Mouse (Mus musculus) midbrain, embryonic 12.5 days (tissue): ENCODE results near the gene 1700092M07Rik. TPM values are rescaled to one million over a fixed set of nuclear protein-coding genes. Genes with fewer than 3 reads are reported as not detected.
"Not testable (repeated sequence)": the region's sequence is repeated elsewhere in the genome, so short reads cannot be mapped to it uniquely, and the experiment has no call there.

Source experiments
- ATAC-seq: fragments of 200-750 bp; cut with Nextera tagmentation; 2 replicates; pipeline ENCODE4 v1.8.0; 2017; ENCODE audit warnings: low read depth, moderate TSS enrichment, moderate library complexity; ENCODE audit not compliant: low FRiP score
- H3K27ac ChIP-seq: fragments of 300-500 bp; sonication (generic); replicated peaks from 2 replicates; pipeline ENCODE4 v1.5.1; 2016; ENCODE audit warnings: mild to moderate bottlenecking
- H3K27me3 ChIP-seq: fragments of 300-500 bp; sonication (generic); 2 replicates; pipeline ENCODE4 v1.6.1; 2016; ENCODE audit warnings: mild to moderate bottlenecking
- H3K36me3 ChIP-seq: fragments of 300-500 bp; sonication (generic); 2 replicates; pipeline ENCODE4 v1.6.1; 2016
- H3K4me1 ChIP-seq: fragments of 300-500 bp; sonication (generic); 2 replicates; pipeline ENCODE4 v1.6.1; 2016
- H3K4me2 ChIP-seq: fragments of 300-500 bp; sonication (generic); replicated peaks from 2 replicates; pipeline ENCODE4 v1.6.1; 2016; ENCODE audit warnings: mild to moderate bottlenecking, moderate library complexity
- H3K4me3 ChIP-seq: fragments of 300-500 bp; sonication (generic); 2 replicates; pipeline ENCODE4 v1.5.1; 2016; ENCODE audit warnings: mild to moderate bottlenecking
- H3K9ac ChIP-seq: fragments of 300-500 bp; sonication (generic); replicated peaks from 2 replicates; pipeline ENCODE4 v1.6.1; 2016; ENCODE audit warnings: mild to moderate bottlenecking, moderate library complexity
- H3K9me3 ChIP-seq: fragments of 300-500 bp; sonication (generic); 2 replicates; pipeline ENCODE4 v1.6.1; 2016; ENCODE audit warnings: mild to moderate bottlenecking
- WGBS: fragments of 180-500 bp; shearing (Covaris S2); methylation state at CpG from one replicate; pipeline ENCODE4 v1.1.7; 2016; 5-methylcytosine and 5-hydroxymethylcytosine counted together
- polyA plus RNA-seq: library from polyadenylated mRNA; unstranded; fragments of >200 nt; fragmentation: Nextera tagmentation; extraction: Ambion mirVana; gene quantifications from 2 replicates; pipeline ENCODE4 v1.2.1, GENCODE M21; 2016

1700092M07Rik gene
- polyA plus RNA-seq, 1 experiment from 2014 or later: 4.5 TPM

DNA sequence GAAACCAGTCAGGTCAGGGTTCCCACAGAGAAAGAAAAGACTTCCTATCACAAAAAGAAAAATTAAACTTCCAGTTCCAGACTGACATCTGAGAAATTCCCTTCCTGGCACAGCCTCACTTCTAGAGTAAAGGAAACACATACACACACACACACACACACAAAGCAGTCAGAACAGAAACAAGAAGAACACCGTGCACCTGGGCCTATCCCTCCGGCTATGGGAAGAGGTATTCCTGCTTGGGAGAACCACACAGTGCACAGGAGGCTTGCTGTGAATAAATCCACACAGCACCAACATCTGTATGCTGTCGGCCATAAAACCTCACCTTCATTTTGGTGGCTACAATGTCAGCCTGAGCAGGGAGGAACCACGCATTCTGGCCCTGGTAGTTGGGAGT, 29.0 kb upstream of the 1700092M07Rik start:
- Histone ChIP-seq H3K4me3 (peak overlapping the region; percentile 61), H3K27ac (no peak overlapping the region), H3K4me2 (peak overlapping the region; percentile 73), H3K9ac (peak overlapping the region; percentile 34; the same call in 1 of the 2 replicates), H3K4me1 (peaks cover 26% of the 10 kb centered on the region), H3K36me3 (peaks cover 50% of the 10 kb centered on the region), H3K27me3 (no peaks in the 10 kb centered on the region), H3K9me3 (no peaks in the 10 kb centered on the region)
- no peak for ATAC-seq
- 86% methylated on average over 4 of the region's 4 CpGs for WGBS

- Histone ChIP-seq H3K4me3 (peak overlapping the region; percentile 61), H3K27ac (peak overlapping the region; percentile 86), H3K9me3 (no peaks in the 10 kb centered on the region), H3K9ac (peak overlapping the region; percentile 78), H3K36me3 (peaks cover 45% of the 10 kb centered on the region), H3K4me1 (peaks cover 26% of the 10 kb centered on the region), H3K4me2 (peak overlapping the region; percentile 73), H3K27me3 (no peaks in the 10 kb centered on the region)
- ATAC-seq: no peak
- 67% methylated on average over 10 of the region's 10 CpGs for WGBS
Measured at GRCm38 (mm10) chr19:8711949-8712869, 28.3 kb upstream of the 1700092M07Rik start.

DNA sequence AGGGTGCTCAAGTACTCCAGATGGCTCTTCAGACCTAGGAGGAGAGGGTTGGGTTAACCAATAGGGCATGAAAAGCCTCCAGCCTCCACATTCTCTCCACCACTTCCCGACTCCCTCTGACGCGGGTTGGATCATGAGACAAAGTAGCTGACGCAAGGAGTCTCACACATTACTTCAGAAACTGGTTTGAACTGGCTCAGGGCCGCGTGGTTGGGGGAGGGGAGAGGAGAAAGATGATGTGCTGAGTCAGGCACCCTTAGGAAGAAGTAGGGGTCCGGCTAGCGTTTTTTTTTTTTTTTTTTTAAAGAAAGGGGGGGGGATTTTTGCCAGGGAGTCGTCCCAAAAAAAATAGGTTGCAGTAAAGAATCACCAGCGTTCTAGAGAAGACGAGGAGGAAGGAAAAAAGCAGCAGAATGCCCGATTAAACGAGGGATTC, 27.6 kb upstream of the 1700092M07Rik start:
- under 1% methylated on average over 13 of the region's 13 CpGs for WGBS
- Histone ChIP-seq H3K9me3 (no peaks in the 10 kb centered on the region), H3K4me3 (peak overlapping the region; percentile 61), H3K36me3 (peaks cover 38% of the 10 kb centered on the region), H3K4me2 (peak overlapping the region; percentile 73), H3K27ac (peak overlapping the region; percentile 86), H3K4me1 (peaks cover 26% of the 10 kb centered on the region), H3K9ac (peak overlapping the region; percentile 78), H3K27me3 (no peaks in the 10 kb centered on the region)
- peak; percentile 83 for ATAC-seq

GRCm38 (mm10) chr19:8713306-8713996, 27.1 kb upstream of the 1700092M07Rik start:
- Histone ChIP-seq H3K4me3 (peak overlapping the region; percentile 61), H3K4me1 (peaks cover 26% of the 10 kb centered on the region), H3K27ac (peak overlapping the region; percentile 86), H3K9ac (peak overlapping the region; percentile 78), H3K27me3 (no peaks in the 10 kb centered on the region), H3K36me3 (peaks cover 33% of the 10 kb centered on the region), H3K4me2 (peak overlapping the region; percentile 73), H3K9me3 (no peaks in the 10 kb centered on the region)
- under 1% methylated on average over 51 of the region's 51 CpGs for WGBS
- peak; percentile 95 for ATAC-seq

- peak; percentile 35 for ATAC-seq
- H3K27ac ChIP-seq: peak overlapping the region; percentile 86
- H3K9ac ChIP-seq: peak overlapping the region; percentile 78
- peak overlapping the region; percentile 61 for H3K4me3 ChIP-seq
- H3K27me3 ChIP-seq: no peaks in the 10 kb centered on the region
- 8% methylated on average over 13 of the region's 13 CpGs for WGBS
- H3K9me3 ChIP-seq: no peaks in the 10 kb centered on the region
- H3K4me1 ChIP-seq: peaks cover 26% of the 10 kb centered on the region
- peak overlapping the region; percentile 73 for H3K4me2 ChIP-seq
- H3K36me3 ChIP-seq: peaks cover 26% of the 10 kb centered on the region
Measured at GRCm38 (mm10) chr19:8713997-8714652, 26.4 kb upstream of the 1700092M07Rik start.

DNA sequence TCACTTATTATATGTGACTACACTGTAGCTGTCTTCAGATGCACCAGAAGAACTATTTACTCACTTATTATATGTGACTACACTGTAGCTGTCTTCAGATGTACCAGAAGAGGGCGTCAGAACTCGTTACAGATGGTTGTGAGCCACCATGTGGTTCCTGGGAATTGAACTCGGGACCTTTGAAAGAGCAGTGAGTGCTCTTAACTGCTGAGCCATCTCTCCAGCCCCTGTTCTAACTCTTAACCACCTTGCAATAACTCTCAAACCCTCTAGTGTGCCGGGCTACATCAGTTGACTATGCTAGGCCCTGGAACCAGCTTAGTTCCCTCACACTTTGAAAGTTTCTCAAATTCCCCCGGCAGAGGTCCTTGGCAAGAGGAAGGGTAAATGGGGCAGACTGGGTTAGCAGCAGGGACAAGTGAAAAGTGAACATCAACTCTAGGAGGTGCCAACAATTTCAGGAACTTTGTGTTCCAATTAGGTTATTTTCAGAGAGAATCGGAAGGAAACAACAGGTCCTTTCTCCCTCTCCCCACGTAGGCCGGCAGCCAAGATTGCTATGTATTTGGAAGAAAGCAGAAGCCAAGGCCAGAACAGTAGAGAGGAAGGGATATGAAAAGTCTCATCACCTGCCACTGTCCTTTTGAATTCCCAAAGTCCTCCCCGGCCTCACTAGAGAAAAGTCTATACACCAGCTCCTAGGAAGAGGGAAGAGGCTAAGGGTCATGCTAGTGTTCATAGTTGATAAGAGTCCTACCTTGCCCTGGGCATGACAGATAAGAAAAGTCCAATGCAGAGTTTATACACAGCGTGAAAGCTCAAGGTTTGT, 25.7 kb upstream of the 1700092M07Rik start:
- H3K4me1 ChIP-seq: peaks cover 26% of the 10 kb centered on the region
- H3K27ac ChIP-seq: no peak overlapping the region
- H3K4me2 ChIP-seq: no peak overlapping the region
- no peaks in the 10 kb centered on the region for H3K27me3 ChIP-seq
- 77% methylated on average over 10 of the region's 10 CpGs for WGBS
- no peak overlapping the region for H3K4me3 ChIP-seq
- peaks cover 18% of the 10 kb centered on the region for H3K36me3 ChIP-seq
- ATAC-seq: no peak
- no peaks in the 10 kb centered on the region for H3K9me3 ChIP-seq
- H3K9ac ChIP-seq: no peak overlapping the region

DNA sequence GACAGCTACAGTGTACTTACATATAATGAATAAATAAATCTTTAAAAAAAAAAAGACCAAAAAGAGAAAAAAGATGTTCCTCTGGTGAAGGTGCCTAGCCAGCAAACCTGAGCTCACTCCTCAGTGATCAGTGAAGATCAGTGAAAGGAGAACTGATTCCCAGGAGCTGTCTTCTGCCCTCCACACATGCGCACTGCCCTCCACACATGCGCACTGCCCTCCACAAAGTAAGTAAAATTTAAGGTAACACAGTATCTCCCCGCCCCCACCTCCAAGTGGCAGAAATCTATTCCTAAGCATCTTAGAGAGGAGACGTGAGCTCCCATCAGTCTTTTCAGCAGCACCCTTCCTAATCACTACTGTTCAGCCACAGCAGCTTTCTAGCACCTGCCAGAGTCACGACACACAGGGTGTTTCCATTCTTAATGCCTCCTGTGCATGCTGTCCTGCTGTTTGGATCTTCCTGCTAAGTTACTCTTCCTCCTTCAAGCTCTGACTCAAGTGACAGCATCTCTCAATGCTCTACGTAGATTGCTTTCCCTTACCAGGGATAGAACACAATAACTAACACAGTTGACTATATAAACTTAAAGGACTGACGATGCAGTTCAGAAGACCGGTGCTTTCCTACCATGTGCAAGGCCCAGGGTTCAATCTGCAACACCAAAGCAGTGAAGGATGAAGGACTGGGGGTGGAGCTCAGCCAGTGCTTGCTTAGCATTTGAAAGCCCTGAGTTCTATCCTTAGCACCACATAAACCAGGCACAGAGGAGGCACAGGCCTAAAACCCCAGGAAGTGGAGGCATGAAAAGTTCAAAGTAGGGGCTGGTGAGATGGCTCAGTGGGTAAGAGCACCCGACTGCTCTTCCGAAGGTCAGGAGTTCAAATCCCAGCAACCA, 24.4 kb upstream of the 1700092M07Rik start:
- ATAC-seq: no peak
- no peaks in the 10 kb centered on the region for H3K27me3 ChIP-seq
- 65% methylated on average over 10 of the region's 10 CpGs for WGBS

GRCm38 (mm10) chr19:8716767-8717475, 23.6 kb upstream of the 1700092M07Rik start:
- Histone ChIP-seq H3K36me3 (no peaks in the 10 kb centered on the region), H3K9ac (no peak overlapping the region), H3K9me3 (no peaks in the 10 kb centered on the region), H3K4me1 (peaks cover 16% of the 10 kb centered on the region), H3K4me3 (no peak overlapping the region), H3K4me2 (no peak overlapping the region), H3K27me3 (no peaks in the 10 kb centered on the region), H3K27ac (no peak overlapping the region)
- WGBS: 69% methylated on average over 8 of the region's 10 CpGs
- no peak for ATAC-seq

More for the DNA sequence above, 24.4 kb upstream of the 1700092M07Rik start:
- no peak overlapping the region for H3K4me3 ChIP-seq
- no peaks in the 10 kb centered on the region for H3K9me3 ChIP-seq
- H3K9ac ChIP-seq: no peak overlapping the region
- H3K36me3 ChIP-seq: peaks cover 6% of the 10 kb centered on the region
- H3K4me2 ChIP-seq: no peak overlapping the region
- no peak overlapping the region for H3K27ac ChIP-seq
- peaks cover 18% of the 10 kb centered on the region for H3K4me1 ChIP-seq

DNA sequence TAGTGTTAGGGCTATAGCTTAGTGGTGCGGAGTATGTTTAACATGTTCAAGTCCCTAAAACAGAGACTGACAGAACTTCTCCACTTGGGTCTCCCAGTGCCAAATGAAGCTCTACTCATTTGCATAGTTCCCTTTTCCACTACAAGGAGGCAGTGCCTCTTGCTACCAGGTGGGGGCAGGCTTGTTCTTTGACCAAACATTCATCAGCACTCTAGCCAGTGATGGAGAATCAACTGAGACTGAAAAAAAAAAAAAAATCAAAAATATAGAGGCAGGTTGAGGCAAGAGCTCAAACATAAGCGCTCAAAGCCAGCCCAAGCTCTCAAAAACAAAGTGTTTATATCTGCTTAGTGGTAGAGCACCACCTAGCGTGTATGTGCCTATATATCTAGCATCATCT, 22.2 kb upstream of the 1700092M07Rik start:
- peaks cover 15% of the 10 kb centered on the region for H3K4me1 ChIP-seq
- H3K36me3 ChIP-seq: no peaks in the 10 kb centered on the region
- no peaks in the 10 kb centered on the region for H3K27me3 ChIP-seq
- no peaks in the 10 kb centered on the region for H3K9me3 ChIP-seq
- H3K9ac ChIP-seq: no peak overlapping the region
- no peak overlapping the region for H3K4me3 ChIP-seq
- H3K27ac ChIP-seq: no peak overlapping the region
- 78% methylated on average over 3 of the region's 3 CpGs for WGBS
- ATAC-seq: no peak
- no peak overlapping the region for H3K4me2 ChIP-seq

DNA sequence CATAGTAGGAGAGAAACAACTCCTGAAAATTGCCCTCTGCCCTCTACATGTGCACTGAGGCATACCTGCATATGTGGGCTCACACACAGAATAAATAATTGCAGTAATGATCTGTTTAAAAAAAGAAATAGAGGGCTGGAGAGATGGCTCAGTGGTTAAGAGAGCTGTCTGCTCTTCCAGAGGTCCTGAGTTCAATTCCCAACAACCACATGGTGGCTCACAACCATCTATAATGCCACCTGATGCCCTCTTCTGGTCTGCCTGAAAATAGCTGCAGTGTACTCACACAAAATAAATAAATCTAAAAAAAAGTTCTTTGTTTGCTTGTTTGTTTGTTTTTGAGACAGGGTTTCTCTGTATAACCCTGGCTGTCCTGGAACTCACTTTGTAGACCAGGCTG, 21.5 kb upstream of the 1700092M07Rik start:
- H3K9me3 ChIP-seq, H3K27ac ChIP-seq, H3K4me3 ChIP-seq, H3K9ac ChIP-seq, H3K4me2 ChIP-seq, ATAC-seq, H3K27me3 ChIP-seq, H3K36me3 ChIP-seq: not testable (repeated sequence)
- peaks cover 15% of the 10 kb centered on the region for H3K4me1 ChIP-seq
